Mouse (Mus musculus) G1E (cell line): ENCODE data around the gene Nln. TPM values are rescaled to one million over a fixed set of nuclear protein-coding genes. Genes with fewer than 3 reads are reported as not detected.

ENCODE experiments used
- ATAC-seq: 2 replicates; pipeline ENCODE4 v1.8.0; 2016; ENCODE audit warnings: mild to moderate bottlenecking; ENCODE audit not compliant: insufficient number of reproducible peaks, poor library complexity, low FRiP score, severe bottlenecking; ENCODE audit errors: extremely low read depth
- DNase-seq: peaks from one replicate; pipeline ENCODE4 v3.0.0; 2012; ENCODE audit warnings: low spot score
- H3K27me3 ChIP-seq: 2 replicates; pipeline ENCODE4 v1.6.1; 2012; ENCODE audit warnings: mild to moderate bottlenecking, low read length, inconsistent platforms; ENCODE audit not compliant: insufficient read depth
- H3K36me3 ChIP-seq: replicated peaks from 2 replicates; pipeline ENCODE3; 2012; ENCODE audit warnings: mild to moderate bottlenecking, inconsistent platforms
- H3K4me1 ChIP-seq: 2 replicates; pipeline ENCODE4 v1.6.1; 2012; ENCODE audit warnings: low read depth, low read length, inconsistent platforms, mixed read lengths; ENCODE audit not compliant: insufficient read depth
- H3K4me3 ChIP-seq: 2 replicates; pipeline ENCODE4 v1.5.1; 2012; ENCODE audit warnings: low read depth, mild to moderate bottlenecking, inconsistent platforms, low read length, moderate library complexity, mixed read lengths
- H3K9me3 ChIP-seq: replicated peaks from 2 replicates; pipeline ENCODE4 v1.6.1; 2012; ENCODE audit warnings: inconsistent platforms
- CTCF ChIP-seq: IDR thresholded peaks from 2 replicates; pipeline ENCODE4 v1.5.1; 2012; ENCODE audit warnings: low read depth, low read length, inconsistent platforms, mixed read lengths
- GATA1 ChIP-seq: IDR thresholded peaks from 2 replicates; pipeline ENCODE4 v1.6.1; 2012; ENCODE audit warnings: borderline replicate concordance, low read length, inconsistent platforms, mixed read lengths
- GATA2 ChIP-seq: IDR thresholded peaks from 2 replicates; pipeline ENCODE4 v1.6.1; 2012; ENCODE audit warnings: low read depth, low read length, inconsistent platforms, borderline replicate concordance
- POLR2AphosphoS5 ChIP-seq: IDR thresholded peaks from 2 replicates; pipeline ENCODE4 v1.6.1; 2012; ENCODE audit warnings: low read depth, low read length, inconsistent platforms; ENCODE audit not compliant: insufficient replicate concordance
- TAL1 ChIP-seq: conservative IDR thresholded peaks from 2 replicates; pipeline ENCODE4 v1.6.1; 2012; ENCODE audit warnings: low read depth, low read length, inconsistent platforms, mixed read lengths
- polyA plus RNA-seq: library from polyadenylated mRNA; stranded (reverse); fragments of >175 nt; gene quantifications from 2 replicates; pipeline ENCODE4 v1.2.3, GENCODE M21; 2012
- total RNA-seq, 2 experiments: library from RNA; stranded (forward) in 1 of 2; stranded (reverse) in 1 of 2; fragments of 200-1000 nt in 1 of 2; fragments of >200 nt in 1 of 2; fragmentation: Nextera tagmentation in 1 of 2; gene quantifications; 2 replicates each; pipeline ENCODE4 v1.2.3; 2014 to 2017

The Nln gene
- 17.6 and 29.4 TPM in 2 replicates for total RNA-seq (2014; fragmentation: Nextera tagmentation)
- total RNA-seq (2017) = 31.7 and 39.1 TPM in 2 replicates
- polyA plus RNA-seq = 9.6 and 15.4 TPM in 2 replicates

- H3K9me3 ChIP-seq = no peaks in the 10 kb centered on the region
- TF ChIP-seq POLR2AphosphoS5 = no peak
- TF ChIP-seq GATA2 = no peak
- no peak for TF ChIP-seq GATA1
- TF ChIP-seq TAL1 = no peak
- no peak for TF ChIP-seq CTCF
- peaks cover 6% of the 10 kb centered on the region for H3K36me3 ChIP-seq
- H3K27me3 ChIP-seq = peaks cover 27% of the 10 kb centered on the region
- H3K4me3 ChIP-seq = peak within 1 kb of the TSS; percentile 82
- peaks cover 20% of the 10 kb centered on the region for H3K4me1 ChIP-seq
- ATAC-seq (peak; percentile 91), DNase-seq (peak; percentile 89)
These were observed at the start of gene Nln, which contains the start of gene Sgtb for GRCm38 (mm10) chr13:104109288-104109815. Gene Nln (minus strand): TSS chr13:104109614. Gene Sgtb (plus strand): TSS chr13:104109741.

GRCm38 (mm10) chr13:104155686-104156085 is 46.3 kb upstream of the Nln start:
- Histone ChIP-seq H3K4me3 (no peak overlapping the region), H3K9me3 (no peaks in the 10 kb centered on the region), H3K4me1 (0 out of 2 replicates have a peak, but pooled peaks cover 2% of the 10 kb centered on the region), H3K27me3 (no peaks in the 10 kb centered on the region), H3K36me3 (peaks cover 61% of the 10 kb centered on the region)
- DNase-seq (no peak), ATAC-seq (no peak)
- no peak for TF ChIP-seq TAL1

GRCm38 (mm10) chr13:104155106-104155505 is 45.7 kb upstream of the Nln start:
- H3K4me3 ChIP-seq = no peak overlapping the region
- H3K4me1 ChIP-seq = 0 out of 2 replicates have a peak, but pooled peaks cover 2% of the 10 kb centered on the region
- no peak for ATAC-seq
- H3K9me3 ChIP-seq = no peaks in the 10 kb centered on the region
- peaks cover 59% of the 10 kb centered on the region for H3K36me3 ChIP-seq
- no peak for DNase-seq
- no peak for TF ChIP-seq CTCF
- TF ChIP-seq GATA1 = no peak
- H3K27me3 ChIP-seq = no peaks in the 10 kb centered on the region

- ATAC-seq = no peak
- no peak for DNase-seq
- Histone ChIP-seq H3K4me3 (no peak overlapping the region), H3K4me1 (0 out of 2 replicates have a peak, but pooled peaks cover 2% of the 10 kb centered on the region), H3K27me3 (no peaks in the 10 kb centered on the region), H3K9me3 (no peaks in the 10 kb centered on the region), H3K36me3 (peaks cover 59% of the 10 kb centered on the region)
- TF ChIP-seq CTCF (no peak), GATA1 (no peak), POLR2AphosphoS5 (no peak), GATA2 (no peak)
These were observed 44.8 kb upstream of the Nln start for GRCm38 (mm10) chr13:104154180-104154579.

- H3K4me3 ChIP-seq = no peak overlapping the region
- ATAC-seq = no peak
- TF ChIP-seq CTCF (no peak), TAL1 (no peak), GATA2 (no peak), POLR2AphosphoS5 (no peak), GATA1 (no peak)
- H3K9me3 ChIP-seq = no peaks in the 10 kb centered on the region
- H3K27me3 ChIP-seq = no peaks in the 10 kb centered on the region
- no peaks in the 10 kb centered on the region for H3K4me1 ChIP-seq
- H3K36me3 ChIP-seq = peaks cover 80% of the 10 kb centered on the region
- no peak for DNase-seq
These were observed 36.2 kb upstream of the Nln start for GRCm38 (mm10) chr13:104145646-104146045.

GRCm38 (mm10) chr13:104144871-104145270 is 35.5 kb upstream of the Nln start:
- Histone ChIP-seq H3K36me3 (peaks cover 84% of the 10 kb centered on the region), H3K4me3 (no peak overlapping the region), H3K9me3 (no peaks in the 10 kb centered on the region), H3K27me3 (no peaks in the 10 kb centered on the region), H3K4me1 (no peaks in the 10 kb centered on the region)
- DNase-seq = no peak
- TF ChIP-seq GATA1 (no peak), CTCF (no peak), POLR2AphosphoS5 (no peak)
- no peak for ATAC-seq
